Mouse (Mus musculus): ENCODE data around the gene Gm28048. TPM values are rescaled to one million over a fixed set of nuclear protein-coding genes. Genes with fewer than 3 reads are reported as not detected.

Gene Gm28048
- polyA plus RNA-seq, 1 experiment from 2014 or later = 3.2 TPM

DNA sequence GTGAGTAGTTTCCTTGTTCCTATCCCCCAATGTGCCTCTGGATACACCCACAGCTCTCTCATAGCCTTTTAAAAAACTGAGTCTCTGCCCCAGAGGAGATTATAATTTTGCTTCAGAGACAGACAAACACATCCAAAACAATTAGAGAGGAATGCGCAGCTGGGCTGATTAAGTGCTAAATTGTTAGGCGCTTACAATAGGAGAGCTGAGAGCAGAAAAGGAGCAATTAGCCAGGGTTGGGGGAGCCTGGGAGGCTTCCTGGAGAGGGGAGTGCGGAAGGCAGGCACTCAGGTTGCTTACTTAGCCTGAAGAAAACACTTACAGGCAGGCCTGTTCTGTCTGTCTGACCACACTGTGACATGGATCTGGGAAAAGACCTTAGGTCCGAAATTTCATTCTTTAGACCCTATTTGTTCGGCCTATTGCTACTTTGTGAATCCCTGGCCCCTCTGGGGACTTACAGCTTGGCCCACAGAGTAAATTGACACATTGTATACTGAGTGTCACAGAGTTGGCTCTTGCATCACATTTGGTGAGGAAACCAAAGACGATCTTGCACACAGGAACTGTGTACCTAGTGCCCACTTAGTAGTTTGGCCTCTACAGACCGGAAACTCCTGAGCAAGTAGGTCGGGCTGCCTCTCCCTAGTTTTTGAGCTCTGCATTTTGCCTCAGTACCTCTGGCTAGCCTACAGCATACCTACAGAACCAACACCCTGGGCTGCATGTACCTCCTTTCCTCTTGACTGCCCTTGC lies 117.4 kb downstream of the Gm28048 start:
- no peak overlapping the region for H3K4me2 ChIP-seq (replicated peaks)
- H3K9me3 ChIP-seq (ENCODE audit: control insufficient read depth, low read length) = no peaks in the 10 kb centered on the region
- no peak for DNase-seq (ENCODE audit: low spot score)
- H3K4me3 ChIP-seq (replicated peaks; ENCODE audit: low read length) = no peak overlapping the region
- 55% methylated on average over 8 of the region's 8 CpGs for WGBS
- peaks cover 9% of the 10 kb centered on the region for H3K4me1 ChIP-seq (replicated peaks; ENCODE audit: control insufficient read depth, insufficient read depth, low read length)
- no peaks in the 10 kb centered on the region for H3K36me3 ChIP-seq (replicated peaks; ENCODE audit: control insufficient read depth, insufficient read depth)
- no peak overlapping the region for H3K27ac ChIP-seq
- peaks cover 34% of the 10 kb centered on the region for H3K27me3 ChIP-seq (ENCODE audit: control insufficient read depth, insufficient read depth, low read length)
- ATAC-seq (ENCODE audit: low FRiP score) = no peak
- no peak overlapping the region for H3K9ac ChIP-seq

DNA sequence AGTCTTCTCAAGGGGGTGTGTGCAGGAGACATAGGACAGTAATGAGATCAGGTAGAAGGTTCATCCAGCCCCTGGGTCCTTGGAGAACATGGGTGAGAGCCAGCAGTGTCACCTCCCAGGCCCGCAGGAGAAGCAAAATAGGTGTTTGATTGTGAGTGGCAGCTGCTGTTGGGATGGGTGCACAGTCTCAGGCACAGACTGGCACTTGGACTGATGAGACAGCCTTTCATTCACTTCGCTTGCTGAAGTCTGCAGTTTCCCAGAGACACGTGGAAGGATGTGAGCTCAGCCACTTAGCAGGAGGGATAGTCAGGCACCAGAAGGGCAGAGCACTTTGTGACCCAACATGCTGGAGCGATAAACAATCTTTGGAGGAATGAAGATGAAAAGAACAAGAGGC lies 118.3 kb downstream of the Gm28048 start:
- peaks cover 14% of the 10 kb centered on the region for H3K4me1 ChIP-seq (replicated peaks; ENCODE audit: control insufficient read depth, insufficient read depth, low read length)
- H3K27ac ChIP-seq = no peak overlapping the region
- no peak overlapping the region for H3K4me2 ChIP-seq (replicated peaks)
- 51% methylated on average over 4 of the region's 4 CpGs for WGBS
- H3K9ac ChIP-seq = no peak overlapping the region
- no peaks in the 10 kb centered on the region for H3K36me3 ChIP-seq (replicated peaks; ENCODE audit: control insufficient read depth, insufficient read depth)
- no peaks in the 10 kb centered on the region for H3K9me3 ChIP-seq (ENCODE audit: control insufficient read depth, low read length)
- H3K27me3 ChIP-seq (ENCODE audit: control insufficient read depth, insufficient read depth, low read length) = peaks cover 43% of the 10 kb centered on the region
- ATAC-seq (ENCODE audit: low FRiP score) = no peak
- H3K4me3 ChIP-seq (replicated peaks; ENCODE audit: low read length) = no peak overlapping the region
- no peak for DNase-seq (ENCODE audit: low spot score)

DNA sequence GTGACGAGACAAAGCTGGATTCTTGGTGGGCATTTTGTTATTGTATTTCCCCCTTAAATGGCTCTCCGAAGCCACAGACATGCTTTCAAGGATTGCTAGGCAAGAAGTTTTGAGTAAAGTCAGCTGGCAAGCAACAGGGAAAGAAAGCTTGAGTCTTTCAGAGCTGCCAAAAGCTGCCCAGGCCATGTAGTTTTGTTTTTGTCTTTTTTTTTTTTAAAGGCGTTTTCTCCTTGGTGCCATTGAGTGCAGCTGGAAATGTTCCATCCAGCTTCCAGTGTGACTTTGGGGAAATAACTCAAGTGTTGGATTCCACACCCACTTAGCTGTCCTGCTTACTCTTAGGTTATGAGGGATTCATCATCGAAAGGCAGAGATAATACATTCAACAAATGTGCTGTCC lies 120.6 kb downstream of the Gm28048 start:
- peaks cover 14% of the 10 kb centered on the region for H3K4me1 ChIP-seq (replicated peaks; ENCODE audit: control insufficient read depth, insufficient read depth, low read length)
- WGBS = 51% methylated on average over 4 of the region's 4 CpGs
- no peaks in the 10 kb centered on the region for H3K36me3 ChIP-seq (replicated peaks; ENCODE audit: control insufficient read depth, insufficient read depth)
- H3K4me2 ChIP-seq (replicated peaks) = no peak overlapping the region; the same call in 1 of the 2 replicates
- H3K9ac ChIP-seq = no peak overlapping the region
- DNase-seq (ENCODE audit: low spot score) (no peak), ATAC-seq (ENCODE audit: low FRiP score) (no peak)
- H3K27me3 ChIP-seq (ENCODE audit: control insufficient read depth, insufficient read depth, low read length) = peaks cover 65% of the 10 kb centered on the region
- no peak overlapping the region for H3K27ac ChIP-seq
- H3K9me3 ChIP-seq (ENCODE audit: control insufficient read depth, low read length) = no peaks in the 10 kb centered on the region
- H3K4me3 ChIP-seq (replicated peaks; ENCODE audit: low read length) = no peak overlapping the region

DNA sequence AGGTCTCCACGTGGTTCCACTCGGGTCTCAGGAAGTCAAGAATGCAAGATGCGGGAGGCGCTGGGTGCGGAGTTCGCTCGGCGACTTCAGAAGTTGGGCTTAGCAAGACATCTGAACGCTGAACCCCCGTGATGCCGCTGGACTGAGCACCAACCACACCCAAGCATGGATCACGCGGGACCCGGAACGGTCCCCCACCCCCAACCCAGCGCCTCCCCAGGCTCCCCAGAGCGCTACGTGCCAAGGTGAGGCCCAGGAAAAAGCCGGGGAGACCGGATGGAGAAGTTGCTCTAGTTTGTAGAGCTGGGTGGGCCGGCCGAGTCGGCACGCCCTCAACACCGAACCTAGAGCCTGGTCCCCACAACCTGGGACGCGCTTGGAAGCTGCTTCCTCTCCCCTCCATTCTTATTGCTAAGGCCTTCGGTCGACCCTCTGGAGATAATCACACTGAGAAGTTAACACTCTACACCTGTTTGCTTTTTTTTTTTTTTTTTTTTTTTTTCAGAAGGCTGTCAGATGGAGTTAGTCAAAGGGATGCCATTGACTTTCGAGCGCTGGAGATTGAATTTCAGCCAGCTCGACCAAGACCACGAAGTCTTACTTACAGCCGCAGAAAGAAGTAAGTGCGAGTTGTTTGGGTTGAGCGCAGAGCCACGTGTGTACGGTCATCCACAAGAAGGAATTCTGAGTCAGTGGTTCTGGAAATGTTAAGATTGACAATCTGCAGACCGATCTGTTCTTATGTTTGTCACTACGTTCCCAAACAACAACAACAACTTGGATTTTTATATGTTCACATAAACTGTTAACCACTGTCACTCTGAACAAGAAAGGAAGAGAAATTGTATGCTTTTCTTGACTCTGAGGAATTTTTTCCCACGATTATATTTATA lies 121.3 kb downstream of the Gm28048 start, which contains the start of gene B3gnt2:
Gene B3gnt2 (minus strand): TSS at position 627 of the 893 bp plus-strand sequence.
- H3K4me2 ChIP-seq (replicated peaks) = peak within 1 kb of the TSS; percentile 99
- 5% methylated on average over 41 of the region's 41 CpGs for WGBS
- H3K27me3 ChIP-seq (ENCODE audit: control insufficient read depth, insufficient read depth, low read length) = peaks cover 71% of the 10 kb centered on the region
- 0 out of 2 replicates have a peak within 1 kb of the TSS, but pooled peaks have one; percentile 32 for H3K27ac ChIP-seq
- H3K4me1 ChIP-seq (replicated peaks; ENCODE audit: control insufficient read depth, insufficient read depth, low read length) = peaks cover 14% of the 10 kb centered on the region
- no peaks in the 10 kb centered on the region for H3K9me3 ChIP-seq (ENCODE audit: control insufficient read depth, low read length)
- DNase-seq (ENCODE audit: low spot score) (no peak), ATAC-seq (ENCODE audit: low FRiP score) (0 out of 2 replicates have a peak, but pooled peaks have one; percentile 4)
- H3K9ac ChIP-seq = peak within 1 kb of the TSS; percentile 61
- H3K4me3 ChIP-seq (replicated peaks; ENCODE audit: low read length) = peak within 1 kb of the TSS; percentile 81
- H3K36me3 ChIP-seq (replicated peaks; ENCODE audit: control insufficient read depth, insufficient read depth) = no peaks in the 10 kb centered on the region

DNA sequence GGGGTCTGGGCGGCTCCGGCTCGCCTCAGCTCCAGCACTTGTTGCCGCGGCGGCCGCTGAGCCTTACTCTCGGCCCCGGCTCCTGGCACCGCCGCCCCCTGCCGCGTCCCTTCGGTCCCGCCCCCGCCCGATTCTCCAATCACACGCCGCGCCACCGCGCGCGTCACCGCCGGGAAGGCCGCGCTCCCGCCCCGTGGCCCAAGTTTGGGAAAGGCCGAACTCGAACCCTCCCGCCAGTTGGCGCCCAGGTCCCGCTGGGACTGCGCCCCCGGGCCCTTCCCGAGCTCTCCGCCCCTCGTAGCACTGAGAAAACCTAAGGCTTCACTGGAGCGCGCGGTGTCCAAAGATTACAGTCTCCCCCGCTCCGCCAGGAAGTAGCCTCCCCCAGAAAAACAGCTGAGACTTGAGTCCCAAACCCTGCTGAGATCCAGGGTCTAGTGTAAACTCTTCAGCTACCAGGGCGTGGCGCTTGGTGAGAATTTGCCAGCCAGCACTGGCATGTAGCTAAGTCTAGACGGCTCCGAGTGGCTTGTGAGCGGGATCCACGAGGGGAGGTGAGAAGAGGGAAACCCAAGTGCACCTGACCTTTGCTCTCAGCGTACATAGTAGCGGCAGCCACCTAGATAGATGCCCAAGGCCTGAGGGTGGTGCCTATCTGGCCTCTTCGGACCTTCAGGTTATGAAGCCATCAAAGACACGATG lies 122.1 kb downstream of the Gm28048 start:
- no peaks in the 10 kb centered on the region for H3K36me3 ChIP-seq (replicated peaks; ENCODE audit: control insufficient read depth, insufficient read depth)
- ATAC-seq (ENCODE audit: low FRiP score) (peak; percentile 93), DNase-seq (ENCODE audit: low spot score) (peak; percentile 77)
- H3K9ac ChIP-seq = peak overlapping the region; percentile 61
- H3K4me1 ChIP-seq (replicated peaks; ENCODE audit: control insufficient read depth, insufficient read depth, low read length) = peaks cover 14% of the 10 kb centered on the region
- H3K27ac ChIP-seq = 0 out of 2 replicates have a peak overlapping the region, but pooled peaks have one; percentile 32
- H3K27me3 ChIP-seq (ENCODE audit: control insufficient read depth, insufficient read depth, low read length) = peaks cover 76% of the 10 kb centered on the region
- peak overlapping the region; percentile 81 for H3K4me3 ChIP-seq (replicated peaks; ENCODE audit: low read length)
- peak overlapping the region; percentile 99 for H3K4me2 ChIP-seq (replicated peaks)
- no peaks in the 10 kb centered on the region for H3K9me3 ChIP-seq (ENCODE audit: control insufficient read depth, low read length)
- under 1% methylated on average over 51 of the region's 55 CpGs for WGBS

DNA sequence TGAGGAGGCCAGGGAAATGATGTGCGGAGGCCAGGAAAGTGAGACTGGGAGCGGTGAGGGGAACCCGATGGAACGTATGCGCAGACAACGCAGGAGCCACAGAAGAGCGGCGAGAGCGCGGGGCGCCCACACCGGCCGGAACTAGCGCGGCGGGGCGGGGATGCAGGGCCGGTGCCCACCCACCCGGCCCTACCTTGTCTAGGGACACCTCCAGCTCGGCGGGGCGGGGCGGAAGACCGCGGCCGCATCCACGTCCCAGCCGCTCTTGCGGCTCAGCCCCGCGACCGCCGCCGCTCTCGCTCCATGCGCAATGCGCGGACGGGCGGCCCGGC lies 122.6 kb downstream of the Gm28048 start:
- peak; percentile 64; the same call in 1 of the 2 replicates for ATAC-seq (ENCODE audit: low FRiP score)

DNA sequence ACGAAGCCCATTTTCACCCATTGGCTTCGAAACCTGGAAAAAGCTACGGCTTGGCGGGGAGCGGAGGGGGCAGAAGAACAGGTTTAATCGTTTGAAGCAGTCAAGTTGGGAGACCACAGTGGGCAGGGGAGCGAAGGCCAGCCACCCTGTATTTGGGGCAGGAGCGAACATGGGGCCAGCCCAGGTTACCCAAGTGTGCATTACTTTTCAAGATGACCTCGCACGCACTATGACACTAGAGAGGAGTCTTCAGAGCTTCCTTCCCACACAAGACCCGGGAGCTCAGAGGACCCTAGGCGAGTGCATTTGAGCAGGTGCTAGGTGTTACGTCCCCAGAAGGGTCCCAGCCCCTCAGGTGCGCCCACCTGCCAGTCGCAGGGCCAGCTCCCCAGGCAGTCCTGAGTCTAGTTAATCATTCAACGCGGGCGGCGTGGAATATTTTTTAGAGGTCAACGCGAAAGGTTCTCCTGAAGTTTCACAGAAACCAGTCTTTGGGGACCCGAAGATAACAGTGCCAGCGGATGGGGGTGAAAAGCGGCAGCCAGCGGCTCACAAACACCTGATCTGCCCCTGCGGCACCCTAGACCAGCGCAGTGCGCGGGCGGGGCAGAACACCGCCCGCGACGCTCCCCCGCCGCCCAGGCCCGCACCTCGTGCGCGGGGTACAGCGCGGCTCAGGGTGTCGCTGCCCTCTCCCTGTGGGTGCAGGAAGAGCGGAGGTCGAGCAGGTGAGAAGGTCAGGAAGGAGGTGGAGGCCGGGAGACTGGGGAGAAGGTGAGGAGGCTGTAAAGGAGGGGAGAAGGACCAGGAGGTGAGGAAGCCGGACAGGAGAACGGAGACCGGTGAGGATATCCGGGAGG lies 123.2 kb downstream of the Gm28048 start:
- DNase-seq (ENCODE audit: low spot score) = no peak

More for the DNA sequence above, 122.6 kb downstream of the Gm28048 start:
- Histone ChIP-seq H3K27me3 (ENCODE audit: control insufficient read depth, insufficient read depth, low read length) (peaks cover 76% of the 10 kb centered on the region), H3K9ac (peak overlapping the region; percentile 61), H3K4me1 (replicated peaks; ENCODE audit: control insufficient read depth, insufficient read depth, low read length) (peaks cover 14% of the 10 kb centered on the region), H3K36me3 (replicated peaks; ENCODE audit: control insufficient read depth, insufficient read depth) (no peaks in the 10 kb centered on the region), H3K4me3 (replicated peaks; ENCODE audit: low read length) (peak overlapping the region; percentile 81), H3K9me3 (ENCODE audit: control insufficient read depth, low read length) (no peaks in the 10 kb centered on the region), H3K27ac (no peak overlapping the region), H3K4me2 (replicated peaks) (peak overlapping the region; percentile 99)
- no peak for DNase-seq (ENCODE audit: low spot score)
- WGBS = 0% methylated on average over 29 of the region's 41 CpGs

DNA sequence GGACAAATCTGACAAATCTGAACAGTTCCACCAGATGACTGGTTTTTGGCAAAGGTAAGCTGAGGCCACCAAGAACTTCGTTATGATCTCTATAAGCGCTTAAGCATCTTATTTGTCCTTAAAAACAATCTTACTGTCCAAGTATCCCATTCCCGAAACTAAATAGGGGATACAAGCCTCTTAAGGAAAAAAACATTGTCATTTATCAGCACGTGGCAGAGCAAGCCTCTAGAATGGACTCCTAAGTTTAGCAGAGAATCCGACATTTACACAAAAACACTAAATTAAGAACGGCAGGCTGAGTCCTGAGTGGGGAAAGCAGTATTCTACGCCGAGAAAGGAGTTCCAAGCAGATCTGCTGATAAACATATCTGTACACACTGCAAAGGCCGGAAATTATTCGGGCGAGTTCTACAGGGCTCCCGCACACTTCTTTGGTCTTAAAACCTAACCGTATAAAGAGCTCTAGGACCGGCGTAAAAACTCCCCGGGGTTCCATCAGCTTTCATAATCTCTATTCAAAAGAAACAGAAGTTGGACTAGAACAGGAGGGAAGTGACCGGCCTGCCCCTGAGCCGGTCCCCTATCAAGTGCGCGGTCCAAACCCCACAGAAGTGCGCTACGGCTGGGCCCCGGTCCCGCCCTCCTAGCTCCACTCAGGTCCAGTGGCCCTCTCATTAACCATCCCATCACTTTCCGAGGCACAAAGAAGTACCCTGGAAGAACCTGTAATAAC lies 124.0 kb downstream of the Gm28048 start:
- 20% methylated on average over 25 of the region's 25 CpGs for WGBS
- no peaks in the 10 kb centered on the region for H3K36me3 ChIP-seq (replicated peaks; ENCODE audit: control insufficient read depth, insufficient read depth)
- H3K9me3 ChIP-seq (ENCODE audit: control insufficient read depth, low read length) = no peaks in the 10 kb centered on the region
- no peak overlapping the region for H3K9ac ChIP-seq
- H3K4me3 ChIP-seq (replicated peaks; ENCODE audit: low read length) = peak overlapping the region; percentile 81
- DNase-seq (ENCODE audit: low spot score) = no peak
- peaks cover 69% of the 10 kb centered on the region for H3K27me3 ChIP-seq (ENCODE audit: control insufficient read depth, insufficient read depth, low read length)
- no peak for ATAC-seq (ENCODE audit: low FRiP score)
- no peak overlapping the region for H3K27ac ChIP-seq
- H3K4me1 ChIP-seq (replicated peaks; ENCODE audit: control insufficient read depth, insufficient read depth, low read length) = peaks cover 14% of the 10 kb centered on the region
- peak overlapping the region; percentile 99 for H3K4me2 ChIP-seq (replicated peaks)

More for the DNA sequence above, 123.2 kb downstream of the Gm28048 start:
- H3K4me2 ChIP-seq (replicated peaks) = peak overlapping the region; percentile 99
- no peaks in the 10 kb centered on the region for H3K9me3 ChIP-seq (ENCODE audit: control insufficient read depth, low read length)
- 2% methylated on average over 50 of the region's 50 CpGs for WGBS
- no peak overlapping the region for H3K27ac ChIP-seq
- peaks cover 14% of the 10 kb centered on the region for H3K4me1 ChIP-seq (replicated peaks; ENCODE audit: control insufficient read depth, insufficient read depth, low read length)
- H3K4me3 ChIP-seq (replicated peaks; ENCODE audit: low read length) = peak overlapping the region; percentile 81
- H3K27me3 ChIP-seq (ENCODE audit: control insufficient read depth, insufficient read depth, low read length) = peaks cover 76% of the 10 kb centered on the region
- no peaks in the 10 kb centered on the region for H3K36me3 ChIP-seq (replicated peaks; ENCODE audit: control insufficient read depth, insufficient read depth)
- no peak for ATAC-seq (ENCODE audit: low FRiP score)
- peak overlapping the region; percentile 61 for H3K9ac ChIP-seq
